ENCODE assay signal across 35 mouse cellular contexts in the genomic region with DNA sequence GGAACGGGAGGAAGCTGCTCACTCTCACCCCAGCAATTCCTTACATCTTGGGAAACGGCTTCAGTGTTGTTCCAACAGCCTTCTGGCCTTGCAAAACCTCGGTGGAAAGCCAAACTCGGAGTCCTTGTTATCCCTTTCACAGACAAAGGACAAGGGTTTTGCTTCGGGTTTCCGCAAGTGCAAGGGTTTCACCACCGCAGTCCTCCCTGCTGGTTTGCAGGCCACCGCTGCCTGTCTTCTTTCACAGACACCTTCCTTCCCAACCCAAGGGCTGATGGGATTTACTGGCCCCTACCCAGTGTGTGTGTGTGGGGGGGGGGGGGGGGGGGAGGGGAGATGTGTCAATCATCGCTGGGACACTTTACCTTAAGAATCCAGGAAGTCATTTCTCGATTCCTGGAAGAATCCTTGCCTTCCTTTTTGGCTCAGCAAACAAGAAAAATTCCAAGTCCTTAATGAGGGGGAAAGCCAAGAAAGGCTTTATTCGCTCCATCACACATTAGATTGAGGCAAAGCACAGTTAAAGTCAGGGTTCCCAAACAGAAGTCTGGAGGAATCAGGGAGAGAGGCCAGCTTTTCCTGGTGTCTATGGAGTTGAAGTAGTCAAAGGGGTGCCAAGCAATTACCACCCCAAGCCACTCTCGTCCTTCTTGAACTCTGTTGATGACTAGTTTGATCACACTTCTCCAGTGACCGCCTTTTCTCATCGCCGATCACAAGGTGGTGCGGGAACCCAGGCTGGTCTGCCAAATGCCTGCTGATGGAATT. TPM values are rescaled to one million over a fixed set of nuclear protein-coding genes. Genes with fewer than 3 reads are reported as not detected.
A peak's percentile ranks its signal among the peaks of the same experiment; 100 is the strongest.
DNase-seq lines count a peak whose midpoint lies in the region; ATAC-seq and TF ChIP-seq lines count a peak whose summit lies in the region.
"Had no signal": no experiment of that assay in that cellular context is flagged by ENCODE, and none has a peak within 500 bp of the region (broad histone marks: within the 10 kb centered on the region; RNA-seq: fewer than 3 reads in every experiment).

No protein-coding gene starts in this region.

- peak; percentile 57 for ATAC-seq in forebrain, embryonic 14.5 days
- ATAC-seq: lung, postnatal 0 days; Patski had no signal

- H3K4me3 ChIP-seq in lung, adult 2 months (replicated peaks; ENCODE audit: extremely low read depth, low read depth, low read length) = no peak overlapping the region
- H3K4me3 ChIP-seq in E14TG2a.4 (replicated peaks; ENCODE audit: low read length) = peak overlapping the region; percentile 55
- H3K4me3 ChIP-seq in ES-E14 (ENCODE audit: insufficient read depth in 1 of 2, low read depth in 1 of 2, low read length in 2 of 2, poor library complexity in 1 of 2, severe bottlenecking in 1 of 2) = peak overlapping the region; percentile 26 to 50
- no peak overlapping the region for H3K4me3 ChIP-seq in forebrain, embryonic 14.5 days (ENCODE audit: low read depth, low read length)
- H3K4me3 ChIP-seq: embryonic facial prominence, embryonic 13.5 days; heart, embryonic 13.5 days; limb, embryonic 13.5 days; neural tube, embryonic 13.5 days; stomach, embryonic 15.5 days had no signal

- no peaks in the 10 kb centered on the region for H3K36me3 ChIP-seq in E14TG2a.4 (ENCODE audit: insufficient read depth, low read length)
- H3K36me3 ChIP-seq in ES-E14 (ENCODE audit: control insufficient read depth, insufficient read depth, low read length, poor library complexity, severe bottlenecking) = no peaks in the 10 kb centered on the region
- H3K36me3 ChIP-seq in forebrain, embryonic 14.5 days (ENCODE audit: control insufficient read depth, insufficient read depth, low read length) = no peaks in the 10 kb centered on the region
- H3K36me3 ChIP-seq: embryonic facial prominence, embryonic 13.5 days; G1E; heart, embryonic 13.5 days; limb, embryonic 13.5 days; neural tube, embryonic 13.5 days; stomach, embryonic 15.5 days had no signal

- in situ Hi-C loops in ES-E14 (cut with MboI; ENCODE audit: low sequenced_read_pairs in 2 of 2, unreplicated experiment in 2 of 2) = no loop called here

- no peaks in the 10 kb centered on the region for H3K4me1 ChIP-seq in lung, adult 2 months (ENCODE audit: control insufficient read depth, insufficient read depth, low read length)
- peaks cover 14% of the 10 kb centered on the region for H3K4me1 ChIP-seq in E14TG2a.4 (replicated peaks; ENCODE audit: low read depth, low read length)
- H3K4me1 ChIP-seq in ES-E14 (ENCODE audit: control insufficient read depth in 2 of 2, insufficient read depth in 2 of 2, low read length in 2 of 2, poor library complexity in 1 of 2) = no peaks in the 10 kb centered on the region
- no peaks in the 10 kb centered on the region for H3K4me1 ChIP-seq in forebrain, embryonic 14.5 days (ENCODE audit: control insufficient read depth, insufficient read depth, low read length)
- H3K4me1 ChIP-seq: embryonic facial prominence, embryonic 13.5 days; heart, embryonic 13.5 days; limb, embryonic 13.5 days; neural tube, embryonic 13.5 days; stomach, embryonic 15.5 days had no signal

- H3K27ac ChIP-seq in ES-E14 (ENCODE audit: insufficient read depth, low read depth, low read length, poor library complexity, severe bottlenecking) = no peak overlapping the region
- H3K27ac ChIP-seq in forebrain, embryonic 14.5 days (ENCODE audit: low read depth, low read length) = no peak overlapping the region
- H3K27ac ChIP-seq: embryonic facial prominence, embryonic 13.5 days; heart, embryonic 13.5 days; hindbrain, embryonic 14.5 days; limb, embryonic 13.5 days; neural tube, embryonic 13.5 days; stomach, embryonic 15.5 days had no signal

- TF ChIP-seq POLR2A in lung, adult 2 months (IDR thresholded peaks at IDR 0.05; ENCODE audit: borderline replicate concordance, extremely low read depth, low read depth, low read length) = no peak

- 80% methylated on average over 16 of the region's 16 CpGs for WGBS in lung, adult 2 months
- 72% methylated on average over 16 of the region's 16 CpGs for WGBS in forebrain, embryonic 14.5 days

- H3K27me3 ChIP-seq in E14TG2a.4 (ENCODE audit: insufficient read depth, low read length) = peaks cover 14% of the 10 kb centered on the region
- H3K27me3 ChIP-seq in forebrain, embryonic 14.5 days (replicated peaks; ENCODE audit: control insufficient read depth, insufficient read depth, low read length) = no peaks in the 10 kb centered on the region
- H3K27me3 ChIP-seq: embryonic facial prominence, embryonic 13.5 days; heart, embryonic 13.5 days; limb, embryonic 13.5 days; neural tube, embryonic 13.5 days; Patski; stomach, embryonic 15.5 days had no signal

- peak overlapping the region; percentile 9; the same call in 1 of the 2 replicates for H3K9ac ChIP-seq in ES-E14 (ENCODE audit: insufficient read depth, low read depth, low read length, poor library complexity, severe bottlenecking)
- H3K9ac ChIP-seq in forebrain, embryonic 14.5 days (ENCODE audit: low read length) = no peak overlapping the region
- H3K9ac ChIP-seq: embryonic facial prominence, embryonic 13.5 days; heart, embryonic 13.5 days; hindbrain, embryonic 14.5 days; limb, embryonic 13.5 days; neural tube, embryonic 13.5 days; stomach, embryonic 15.5 days had no signal

- TF ChIP-seq CTCF in lung, adult 2 months (IDR thresholded peaks at IDR 0.05; ENCODE audit: insufficient read depth, low read length) = no peak
- no peak for TF ChIP-seq CTCF in E14TG2a.4 (conservative IDR thresholded peaks at IDR 0.05; ENCODE audit: low read length)

- DNase-seq in lung, postnatal 10 days = peak; percentile 51
- no peak for DNase-seq in lung, adult 2 months
- no peak for DNase-seq in ES-E14 (ENCODE audit: low read depth, low spot score)
- DNase-seq in forebrain, embryonic 14.5 days (ENCODE audit: low spot score) = peak; percentile 52
- no peak for DNase-seq in spleen, postnatal 4 days (ENCODE audit: low spot score in 2 of 2)
- DNase-seq in gastrocnemius, postnatal 25 days = no peak
- DNase-seq: adrenal gland, postnatal 25 days; B cell, adult 2 months; cerebellum, adult 18-20 months; gastrocnemius, postnatal 14 days; heart, postnatal 10 days; kidney, adult 2 months; kidney, postnatal 4 days; thymus, adult 18-20 months; thymus, postnatal 36 days had no signal

- H3K9me3 ChIP-seq in E14TG2a.4 (ENCODE audit: low read length) (peaks cover 5% of the 10 kb centered on the region), ES-E14 (ENCODE audit: control insufficient read depth, insufficient read depth, low read depth, low read length) (no peaks in the 10 kb centered on the region)
- no peaks in the 10 kb centered on the region; the same call in 1 of the 2 replicates for H3K9me3 ChIP-seq in forebrain, embryonic 14.5 days (replicated peaks; ENCODE audit: control insufficient read depth, low read length)
- H3K9me3 ChIP-seq: embryonic facial prominence, embryonic 13.5 days; neural tube, embryonic 13.5 days; stomach, embryonic 15.5 days had no signal

- H3K4me2 ChIP-seq in forebrain, embryonic 14.5 days (ENCODE audit: low read length) = no peak overlapping the region
- H3K4me2 ChIP-seq: embryonic facial prominence, embryonic 13.5 days; heart, embryonic 13.5 days; hindbrain, embryonic 14.5 days; limb, embryonic 13.5 days; liver, embryonic 11.5 days; midbrain, embryonic 11.5 days; neural tube, embryonic 13.5 days; stomach, embryonic 15.5 days had no signal

TF ChIP-seq in ES-E14, 5 proteins besides CTCF, POLR2A, EP300 and RAD21:
- TF ChIP-seq HCFC1 (IDR thresholded peaks at IDR 0.05; ENCODE audit: borderline replicate concordance, insufficient read depth, low read length) (no peak), MAFK (IDR thresholded peaks at IDR 0.05; ENCODE audit: insufficient read depth, low read depth, low read length) (no peak), ZC3H11A (IDR thresholded peaks at IDR 0.05; ENCODE audit: borderline replicate concordance, low read depth, low read length) (no peak), CHD2 (IDR thresholded peaks at IDR 0.05; ENCODE audit: low read depth, low read length) (no peak), ZNF384 (IDR thresholded peaks at IDR 0.05; ENCODE audit: low read depth, low read length) (no peak)

RNA-seq across cellular contexts. Expression of gene Tex26, which starts 35.4 kb away (rescaled TPM):
- 0.91 and 1.5 TPM in 2 replicates for polyA plus RNA-seq in lung, adult 2 months (2012; rRNA removed)
- total RNA-seq in ES-E14 (2012; rRNA removed) = 0.32 and 0.71 TPM in 2 replicates
- 1.3 and 1.6 TPM in 2 replicates for polyA plus RNA-seq in forebrain, embryonic 14.5 days (2014; fragmentation: Nextera tagmentation; extraction: Ambion mirVana)
- total RNA-seq in gastrocnemius, postnatal 25 days (2021) = not detected
- total RNA-seq: adrenal gland, adult 18-20 months; adrenal gland, postnatal 25 days; common myeloid progenitor, adult 5-6 weeks; heart, adult 8-10 months; heart, postnatal 10 days; hematopoietic stem cell, adult 5-6 weeks; layer of hippocampus, postnatal 25 days; megakaryocyte, adult 5-6 weeks had no signal
- polyA plus RNA-seq: G1E; kidney, adult 2 months; liver, embryonic 16.5 days had no signal

RNA-seq across cellular contexts. Expression of gene Wdr95, which starts 53.6 kb away (rescaled TPM):
- polyA plus RNA-seq in lung, adult 2 months (2012; rRNA removed) = 0.89 and 1.9 TPM in 2 replicates
- total RNA-seq in ES-E14 (2012; rRNA removed) = 1.1 and 1.5 TPM in 2 replicates
- polyA plus RNA-seq in forebrain, embryonic 14.5 days (2014; fragmentation: Nextera tagmentation; extraction: Ambion mirVana) = 0.69 and 1.2 TPM in 2 replicates
- total RNA-seq in gastrocnemius, postnatal 25 days (2021) = not detected
- total RNA-seq: adrenal gland, adult 18-20 months; adrenal gland, postnatal 25 days; common myeloid progenitor, adult 5-6 weeks; G1E; gastrocnemius, postnatal 14 days; heart, adult 8-10 months; heart, postnatal 10 days; hematopoietic stem cell, adult 5-6 weeks had no signal
- polyA plus RNA-seq: G1E; heart, embryonic 13.5 days; kidney, embryonic 16.5 days; liver, embryonic 11.5 days; liver, embryonic 16.5 days had no signal

Comparison
In these comparisons a context has a peak if more than half of its experiments do, and no peak if none do; other contexts are left out.
1. DNase-seq: peak in lung, postnatal 10 days (single experiment) and forebrain, embryonic 14.5 days (single experiment); none in lung, adult 2 months (single experiment), ES-E14 (single experiment), spleen, postnatal 4 days (0 of 2) and gastrocnemius, postnatal 25 days (single experiment).
2. H3K4me3 ChIP-seq: peak in E14TG2a.4 (single experiment) and ES-E14 (2 of 2); none in lung, adult 2 months (single experiment) and forebrain, embryonic 14.5 days (single experiment).